Mouse (Mus musculus): Measurements from ENCODE around the gene Snap23.

DNA sequence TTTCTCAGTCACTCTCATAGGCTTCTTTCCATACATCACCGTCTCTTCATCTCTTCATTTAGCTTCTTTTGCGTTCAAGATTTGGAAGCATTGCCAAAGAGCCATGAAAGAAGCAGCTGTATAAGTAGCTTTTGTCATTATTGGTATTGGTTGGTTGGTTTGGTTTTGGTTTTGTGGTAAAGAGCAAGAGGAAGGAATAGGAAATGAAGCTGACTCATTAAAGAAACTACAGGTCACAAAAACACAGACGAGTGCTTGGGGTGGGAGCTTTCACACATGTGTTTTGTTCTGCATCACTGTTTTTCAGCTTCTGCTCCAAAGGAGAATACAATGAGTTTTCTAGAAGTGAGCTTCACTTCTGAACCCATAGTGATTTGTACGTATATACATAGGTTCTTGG is 32.0 kb downstream of the Snap23 start:
- TF ChIP-seq CTCF (IDR thresholded peaks at IDR 0.05; ENCODE audit: insufficient read depth, low read length): no peak
- TF ChIP-seq POLR2A (IDR thresholded peaks at IDR 0.05; ENCODE audit: borderline replicate concordance, extremely low read depth, low read depth, low read length): no peak
